Mouse (Mus musculus): ENCODE data around the gene Fsd1l. TPM values are rescaled to one million over a fixed set of nuclear protein-coding genes. Genes with fewer than 3 reads are reported as not detected.

Gene Fsd1l
- total and polyA plus RNA-seq, 3 experiments = not detected

DNA sequence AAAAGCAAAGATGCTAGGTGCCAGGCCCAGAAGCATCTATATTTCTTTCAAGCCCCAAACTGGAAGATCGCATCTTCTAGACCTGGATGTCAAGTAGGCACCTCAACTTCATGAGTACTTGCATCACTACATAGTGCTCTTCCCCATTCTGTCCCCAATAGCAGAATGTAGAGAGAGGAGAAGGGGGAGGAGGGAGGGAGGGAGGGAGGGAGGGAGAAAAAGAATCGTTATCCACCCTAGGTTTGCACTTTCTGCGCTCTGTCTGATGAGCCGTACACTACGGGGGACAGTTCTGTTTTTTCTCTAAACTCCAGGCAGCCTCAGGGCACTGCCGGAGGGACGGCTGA lies 82.4 kb downstream of the Fsd1l start, which contains the start of gene Fktn:
TSS of gene Fktn (plus strand) at position 295 of the 347 bp plus-strand sequence.
- H3K4me1 ChIP-seq (ENCODE audit: control insufficient read depth in 1 of 2, insufficient read depth in 2 of 2, low read length in 2 of 2) = peaks cover 0 to 3% of the 10 kb centered on the region in 2 experiments; a peak in 3 of 4 replicates
- peaks cover 0 to 10% of the 10 kb centered on the region in 2 experiments; a peak in 2 of 4 replicates for H3K36me3 ChIP-seq (ENCODE audit: control insufficient read depth in 1 of 2, insufficient read depth in 2 of 2, low read length in 2 of 2)
- H3K27me3 ChIP-seq (ENCODE audit: control insufficient read depth in 1 of 2, insufficient read depth in 2 of 2, low read length in 2 of 2) = no peaks in the 10 kb centered on the region
- H3K79me2 ChIP-seq (ENCODE audit: control insufficient read depth, insufficient read depth, low read length, poor library complexity) = peaks cover 1% of the 10 kb centered on the region; the same call in 1 of the 2 replicates
- no peaks in the 10 kb centered on the region for H3K9me3 ChIP-seq (replicated peaks; ENCODE audit: insufficient read depth, low read length)
- peak within 1 kb of the TSS; percentile 87 for H3K27ac ChIP-seq (ENCODE audit: control insufficient read depth, low read depth, low read length)
- no peak for DNase-seq (ENCODE audit: low read depth, low spot score)
- H3K9ac ChIP-seq (ENCODE audit: control insufficient read depth, low read depth, low read length, poor library complexity, severe bottlenecking) = peak within 1 kb of the TSS; percentile 74
- no peak for TF ChIP-seq TBP (IDR thresholded peaks at IDR 0.05; ENCODE audit: low read depth, low read length)
- TF ChIP-seq E2F4 (IDR thresholded peaks at IDR 0.05; ENCODE audit: borderline replicate concordance, low read depth, low read length) = no peak
- TF ChIP-seq UBTF (IDR thresholded peaks at IDR 0.05; ENCODE audit: borderline replicate concordance, insufficient read depth, low read depth, low read length) = no peak
- TF ChIP-seq MYB (IDR thresholded peaks at IDR 0.05; ENCODE audit: low read depth, low read length) = no peak
- TF ChIP-seq TAL1 (IDR thresholded peaks at IDR 0.05; ENCODE audit: low read length) = no peak
- TF ChIP-seq GATA1 (IDR thresholded peaks at IDR 0.05; ENCODE audit: low read depth, low read length) = no peak
- TF ChIP-seq SMC3 (IDR thresholded peaks at IDR 0.05; ENCODE audit: low read depth, low read length) = no peak
- no peak for TF ChIP-seq MEF2A (IDR thresholded peaks at IDR 0.05; ENCODE audit: extremely low read depth, insufficient replicate concordance, low read depth, low read length, poor library complexity, severe bottlenecking)
- TF ChIP-seq ZC3H11A (IDR thresholded peaks at IDR 0.05; ENCODE audit: low read depth, low read length) = no peak
- TF ChIP-seq ZKSCAN1 (IDR thresholded peaks at IDR 0.05; ENCODE audit: low read depth, low read length) = no peak
- TF ChIP-seq HCFC1 (IDR thresholded peaks at IDR 0.05; ENCODE audit: low read depth, low read length) = no peak
- no peak for TF ChIP-seq SIN3A (IDR thresholded peaks at IDR 0.05; ENCODE audit: low read length)
- TF ChIP-seq MAX (IDR thresholded peaks at IDR 0.05; ENCODE audit: low read length) = no peak
- H3K4me3 ChIP-seq (ENCODE audit: control insufficient read depth in 1 of 2, insufficient read depth in 1 of 2, low read depth in 2 of 2, low read length in 2 of 2) = peak within 1 kb of the TSS; percentile 75 to 78

DNA sequence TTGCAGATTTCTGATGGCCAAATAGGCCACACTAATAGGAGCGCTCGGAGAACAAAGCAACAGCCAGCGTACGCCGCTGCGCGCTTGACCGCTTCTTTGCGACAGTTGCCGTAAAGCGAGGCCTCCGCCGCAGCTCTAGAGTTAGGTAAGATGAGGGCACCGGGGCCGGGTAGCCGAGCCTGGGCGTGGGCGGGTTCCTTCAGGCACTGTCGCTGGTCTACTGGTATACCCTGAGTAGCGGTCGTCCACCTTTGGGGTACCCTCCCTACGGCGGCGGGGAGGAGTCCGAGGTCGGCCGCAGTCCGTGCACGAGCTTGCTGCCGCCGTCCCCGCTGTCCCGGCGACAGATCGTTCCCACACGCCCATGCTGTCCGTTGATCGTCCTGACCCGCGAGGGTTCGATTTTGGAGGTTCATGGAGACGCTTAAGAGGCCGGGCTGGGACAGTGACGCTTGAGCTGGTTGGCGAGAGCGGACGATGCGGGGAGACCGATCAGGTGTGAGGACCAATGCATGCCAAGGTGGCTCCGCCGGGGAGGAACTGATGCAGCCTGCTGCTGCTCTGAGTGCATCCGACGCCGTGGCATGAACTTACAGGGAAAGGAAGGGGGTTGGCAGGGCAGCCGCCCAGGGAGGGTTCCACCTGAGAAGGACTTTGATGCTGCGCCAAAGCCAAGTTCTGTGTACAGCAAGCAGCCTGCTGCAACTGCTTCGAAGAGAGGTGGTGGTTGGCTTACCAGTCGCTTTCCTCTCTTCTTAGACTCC lies 83.0 kb downstream of the Fsd1l start:
- Histone ChIP-seq H3K36me3 (ENCODE audit: control insufficient read depth in 1 of 2, insufficient read depth in 2 of 2, low read length in 2 of 2) (peaks cover 0 to 10% of the 10 kb centered on the region in 2 experiments; a peak in 2 of 4 replicates), H3K27ac (ENCODE audit: control insufficient read depth, low read depth, low read length) (peak overlapping the region; percentile 87), H3K9ac (ENCODE audit: control insufficient read depth, low read depth, low read length, poor library complexity, severe bottlenecking) (peak overlapping the region; percentile 74), H3K9me3 (replicated peaks; ENCODE audit: insufficient read depth, low read length) (no peaks in the 10 kb centered on the region), H3K4me3 (ENCODE audit: control insufficient read depth in 1 of 2, insufficient read depth in 1 of 2, low read depth in 2 of 2, low read length in 2 of 2) (peak overlapping the region; percentile 75 to 78), H3K4me1 (ENCODE audit: control insufficient read depth in 1 of 2, insufficient read depth in 2 of 2, low read length in 2 of 2) (peaks cover 0 to 3% of the 10 kb centered on the region in 2 experiments; a peak in 3 of 4 replicates), H3K27me3 (ENCODE audit: control insufficient read depth in 1 of 2, insufficient read depth in 2 of 2, low read length in 2 of 2) (no peaks in the 10 kb centered on the region), H3K79me2 (ENCODE audit: control insufficient read depth, insufficient read depth, low read length, poor library complexity) (peaks cover 1% of the 10 kb centered on the region; the same call in 1 of the 2 replicates)
- peak; percentile 96 for DNase-seq (ENCODE audit: low read depth, low spot score)
- TF ChIP-seq ZNF384 (IDR thresholded peaks at IDR 0.05; ENCODE audit: low read depth, low read length) = no peak
- TF ChIP-seq ZMIZ1 (IDR thresholded peaks at IDR 0.05; ENCODE audit: low read depth, low read length) = peak; percentile 31; the same call in 1 of the 2 replicates
- peak; percentile 85 for TF ChIP-seq NELFE (IDR thresholded peaks at IDR 0.05; ENCODE audit: low read depth, low read length)
- peak; percentile 76 for TF ChIP-seq TBP (IDR thresholded peaks at IDR 0.05; ENCODE audit: low read depth, low read length)
- no peak for TF ChIP-seq MAFK (IDR thresholded peaks at IDR 0.05; ENCODE audit: borderline replicate concordance, low read depth, low read length)
- TF ChIP-seq RAD21 (IDR thresholded peaks at IDR 0.05; ENCODE audit: low read depth, low read length) = no peak
- peak; percentile 68 for TF ChIP-seq MXI1 (IDR thresholded peaks at IDR 0.05; ENCODE audit: low read depth, low read length)
- TF ChIP-seq NRF1 (IDR thresholded peaks at IDR 0.05; ENCODE audit: insufficient read depth, low read depth, low read length, poor library complexity, severe bottlenecking) = 0 out of 2 replicates have a peak, but pooled peaks have one; percentile 35
- peak; percentile 13 to 21; a peak in 1 of 4 replicates for TF ChIP-seq EP300 (IDR thresholded peaks at IDR 0.05; ENCODE audit: low read depth in 1 of 2, low read length in 2 of 2)
- TF ChIP-seq RCOR1 (IDR thresholded peaks at IDR 0.05; ENCODE audit: low read depth, low read length) = no peak
- no peak for TF ChIP-seq GATA1 (IDR thresholded peaks at IDR 0.05; ENCODE audit: low read depth, low read length)
- TF ChIP-seq MYB (IDR thresholded peaks at IDR 0.05; ENCODE audit: low read depth, low read length) = 0 out of 2 replicates have a peak, but pooled peaks have one; percentile 14
- peak; percentile 68; the same call in 1 of the 2 replicates for TF ChIP-seq TCF12 (IDR thresholded peaks at IDR 0.05; ENCODE audit: low read depth, low read length)
- TF ChIP-seq BHLHE40 (IDR thresholded peaks at IDR 0.05; ENCODE audit: borderline replicate concordance, low read depth, low read length) = no peak
- peak; percentile 86 for TF ChIP-seq KAT2A (conservative IDR thresholded peaks at IDR 0.05; ENCODE audit: low read depth, low read length)
- peak; percentile 90 for TF ChIP-seq HCFC1 (IDR thresholded peaks at IDR 0.05; ENCODE audit: low read depth, low read length)
- TF ChIP-seq MEF2A (IDR thresholded peaks at IDR 0.05; ENCODE audit: extremely low read depth, insufficient replicate concordance, low read depth, low read length, poor library complexity, severe bottlenecking) = no peak
- TF ChIP-seq ZC3H11A (IDR thresholded peaks at IDR 0.05; ENCODE audit: low read depth, low read length) = no peak
- TF ChIP-seq USF1 (IDR thresholded peaks at IDR 0.05; ENCODE audit: low read depth, low read length) = no peak
- peak; percentile 70 for TF ChIP-seq MAX (IDR thresholded peaks at IDR 0.05; ENCODE audit: low read length)
- TF ChIP-seq UBTF (IDR thresholded peaks at IDR 0.05; ENCODE audit: borderline replicate concordance, insufficient read depth, low read depth, low read length) = no peak
- no peak; the same call in 1 of the 2 replicates for TF ChIP-seq MYC (IDR thresholded peaks at IDR 0.05; ENCODE audit: low read depth, low read length)

All from MEL (cell line).